Mouse (Mus musculus) intestine, postnatal 0 days (tissue): ENCODE results near the gene Mfrp. TPM values are rescaled to one million over a fixed set of nuclear protein-coding genes. Genes with fewer than 3 reads are reported as not detected.

ENCODE experiments used
- ATAC-seq: fragments of 200-750 bp; cut with Nextera tagmentation; 2 replicates; pipeline ENCODE4 v1.8.0; 2017; ENCODE audit warnings: mild to moderate bottlenecking, moderate TSS enrichment, moderate library complexity
- H3K27ac ChIP-seq: fragments of 300-500 bp; sonication (generic); 2 replicates; pipeline ENCODE4 v1.5.1; 2014; ENCODE audit warnings: mild to moderate bottlenecking, low read depth, low read length, moderate library complexity
- H3K27me3 ChIP-seq: fragments of 300-500 bp; sonication (generic); replicated peaks from 2 replicates; pipeline ENCODE4 v1.6.1; 2014; ENCODE audit warnings: low read length, mixed read lengths; ENCODE audit not compliant: control insufficient read depth, insufficient read depth
- H3K36me3 ChIP-seq: fragments of 300-500 bp; sonication (generic); 2 replicates; pipeline ENCODE4 v1.6.1; 2014; ENCODE audit warnings: mild to moderate bottlenecking, moderate library complexity; ENCODE audit not compliant: control insufficient read depth, insufficient read depth
- H3K4me1 ChIP-seq: fragments of 300-500 bp; sonication (generic); replicated peaks from 2 replicates; pipeline ENCODE4 v1.6.1; 2014; ENCODE audit warnings: antibody characterized with exemption, low read length, mixed read lengths; ENCODE audit not compliant: control insufficient read depth, insufficient read depth
- H3K4me2 ChIP-seq: fragments of 300-500 bp; sonication (generic); replicated peaks from 2 replicates; pipeline ENCODE4 v1.6.1; 2014; ENCODE audit warnings: low read depth, mild to moderate bottlenecking, moderate library complexity
- H3K4me3 ChIP-seq: fragments of 300-500 bp; sonication (generic); 2 replicates; pipeline ENCODE4 v1.5.1; 2014; ENCODE audit warnings: low read depth, low read length
- H3K9ac ChIP-seq: fragments of 300-500 bp; sonication (generic); 2 replicates; pipeline ENCODE4 v1.6.1; 2014; ENCODE audit warnings: mild to moderate bottlenecking, low read depth, low read length
- H3K9me3 ChIP-seq: fragments of 300-500 bp; sonication (generic); 2 replicates; pipeline ENCODE4 v1.6.1; 2016; ENCODE audit warnings: mixed run types; ENCODE audit not compliant: control insufficient read depth
- CTCF ChIP-seq: sonication (generic); IDR thresholded peaks from 2 replicates; pipeline ENCODE4 v1.5.1; 2016; ENCODE audit warnings: low read depth, mild to moderate bottlenecking, control low read depth, antibody characterized with exemption, moderate library complexity
- WGBS: fragments of 180-500 bp; shearing (Covaris S2); extraction: QIAGEN DNeasy Blood & Tissue Kit; methylation state at CpG from one replicate; pipeline ENCODE4 v1.1.7; 2014; 5-methylcytosine and 5-hydroxymethylcytosine counted together
- polyA plus RNA-seq: library from polyadenylated mRNA; unstranded; fragments of >200 nt; fragmentation: Nextera tagmentation; extraction: Ambion mirVana; gene quantifications from 2 replicates; pipeline ENCODE4 v1.2.1, GENCODE M21; 2015

Gene Mfrp
- polyA plus RNA-seq, 1 experiment from 2014 or later: 0.05 TPM

GRCm38 (mm10) chr9:44067241-44067959, 34.1 kb upstream of the Mfrp start:
- Histone ChIP-seq H3K9me3 (no peaks in the 10 kb centered on the region), H3K4me2 (peak overlapping the region; percentile 85), H3K4me3 (peak overlapping the region; percentile 41), H3K27ac (no peak overlapping the region), H3K4me1 (no peaks in the 10 kb centered on the region), H3K9ac (no peak overlapping the region), H3K36me3 (no peaks in the 10 kb centered on the region), H3K27me3 (no peaks in the 10 kb centered on the region)
- 7% methylated on average over 15 of the region's 15 CpGs for WGBS
- peak; percentile 46 for ATAC-seq
- TF ChIP-seq CTCF: no peak

GRCm38 (mm10) chr9:44067960-44068330, 33.6 kb upstream of the Mfrp start:
- Histone ChIP-seq H3K4me1 (no peaks in the 10 kb centered on the region), H3K36me3 (no peaks in the 10 kb centered on the region), H3K4me3 (no peak overlapping the region), H3K9ac (no peak overlapping the region), H3K9me3 (no peaks in the 10 kb centered on the region), H3K27me3 (no peaks in the 10 kb centered on the region), H3K4me2 (no peak overlapping the region), H3K27ac (no peak overlapping the region)
- WGBS: 86% methylated on average over 6 of the region's 6 CpGs
- ATAC-seq: no peak
- TF ChIP-seq CTCF: no peak

GRCm38 (mm10) chr9:44069252-44069651, 32.3 kb upstream of the Mfrp start:
- WGBS: 30% methylated on average over 7 of the region's 7 CpGs
- Histone ChIP-seq H3K4me2 (no peak overlapping the region), H3K9me3 (no peaks in the 10 kb centered on the region), H3K4me3 (no peak overlapping the region), H3K27ac (no peak overlapping the region), H3K36me3 (no peaks in the 10 kb centered on the region), H3K27me3 (no peaks in the 10 kb centered on the region), H3K4me1 (no peaks in the 10 kb centered on the region), H3K9ac (no peak overlapping the region)
- no peak for TF ChIP-seq CTCF
- ATAC-seq: no peak

GRCm38 (mm10) chr9:44070113-44070843, 31.3 kb upstream of the Mfrp start:
- 72% methylated on average over 14 of the region's 14 CpGs for WGBS
- no peak for ATAC-seq

DNA sequence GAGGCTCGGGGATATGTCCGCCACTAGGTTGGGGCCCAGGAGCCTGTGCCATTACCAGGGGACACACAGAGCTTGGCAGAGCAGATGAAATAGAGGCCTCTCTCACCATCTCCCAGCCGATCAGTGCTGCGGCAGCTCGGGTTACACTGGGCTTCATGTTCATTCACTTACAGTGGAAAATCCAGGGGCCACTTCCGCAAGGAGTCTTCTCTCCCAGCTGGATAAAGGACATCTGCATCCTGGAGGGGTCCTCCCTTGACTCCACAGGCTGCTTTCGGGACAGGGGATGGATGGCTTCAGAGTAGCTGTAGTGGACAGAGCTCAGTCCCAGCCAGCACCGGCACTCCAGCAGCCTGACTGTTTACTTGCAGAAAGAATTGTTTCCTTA, 30.7 kb upstream of the Mfrp start:
- no peaks in the 10 kb centered on the region for H3K9me3 ChIP-seq
- H3K4me1 ChIP-seq: no peaks in the 10 kb centered on the region
- no peaks in the 10 kb centered on the region for H3K27me3 ChIP-seq
- no peaks in the 10 kb centered on the region for H3K36me3 ChIP-seq
- no peak for TF ChIP-seq CTCF
- H3K9ac ChIP-seq: no peak overlapping the region
- no peak overlapping the region for H3K4me3 ChIP-seq
- H3K4me2 ChIP-seq: no peak overlapping the region
- 50% methylated on average over 8 of the region's 8 CpGs for WGBS
- no peak for ATAC-seq
- H3K27ac ChIP-seq: no peak overlapping the region

More at GRCm38 (mm10) chr9:44070113-44070843, 31.3 kb upstream of the Mfrp start:
- no peaks in the 10 kb centered on the region for H3K4me1 ChIP-seq
- no peak for TF ChIP-seq CTCF
- no peak overlapping the region for H3K4me3 ChIP-seq
- H3K9me3 ChIP-seq: no peaks in the 10 kb centered on the region
- no peaks in the 10 kb centered on the region for H3K27me3 ChIP-seq
- H3K4me2 ChIP-seq: no peak overlapping the region
- H3K36me3 ChIP-seq: no peaks in the 10 kb centered on the region
- no peak overlapping the region for H3K27ac ChIP-seq
- H3K9ac ChIP-seq: no peak overlapping the region

DNA sequence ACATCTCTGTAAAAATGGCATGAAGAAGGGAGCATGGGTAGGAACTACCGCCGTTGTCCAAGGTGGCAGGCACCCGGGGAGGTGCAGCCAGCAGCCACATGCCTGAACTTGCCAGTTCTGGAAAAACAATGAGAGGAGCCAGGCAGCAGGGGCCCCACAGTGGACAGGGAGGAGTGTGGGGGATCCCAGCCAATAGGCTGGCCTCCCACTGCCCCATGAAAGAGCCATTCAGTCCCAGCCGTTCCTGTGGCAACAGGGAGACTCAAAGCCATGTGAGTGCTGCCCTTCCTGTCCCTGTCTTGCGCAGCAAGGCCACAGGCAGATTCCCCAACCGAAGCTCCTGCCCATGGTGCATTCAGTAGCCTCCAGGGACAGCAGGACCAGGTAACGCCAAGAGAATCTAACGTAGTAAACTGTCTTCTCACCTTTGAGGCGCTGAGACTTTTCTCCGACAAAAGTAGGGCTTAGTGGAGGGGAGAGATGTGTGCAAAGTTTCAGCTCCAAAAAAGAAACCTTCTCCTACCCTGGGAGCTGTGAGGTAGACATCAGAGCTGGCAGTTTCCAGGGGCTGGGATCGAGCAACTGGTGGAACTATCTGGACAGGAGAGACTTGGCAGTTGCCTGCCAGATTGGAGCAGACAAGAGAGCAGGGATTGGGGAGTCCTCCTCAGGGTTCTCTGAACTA, 29.5 kb upstream of the Mfrp start:
- no peak for TF ChIP-seq CTCF
- Histone ChIP-seq H3K4me3 (no peak overlapping the region), H3K4me1 (no peaks in the 10 kb centered on the region), H3K27ac (no peak overlapping the region), H3K27me3 (no peaks in the 10 kb centered on the region), H3K4me2 (no peak overlapping the region), H3K36me3 (no peaks in the 10 kb centered on the region), H3K9me3 (no peaks in the 10 kb centered on the region), H3K9ac (no peak overlapping the region)
- WGBS: 49% methylated on average over 11 of the region's 11 CpGs
- ATAC-seq: no peak
